Mouse (Mus musculus) gastrocnemius, postnatal 4 days (tissue): ENCODE results near the gene Gas7. TPM values are rescaled to one million over a fixed set of nuclear protein-coding genes. Genes with fewer than 3 reads are reported as not detected.

Experiments
- DNase-seq, 2 experiments: peaks; one replicate each; pipeline ENCODE4 v3.0.0; 2021 to 2022; ENCODE audit warnings: low spot score in 2 of 2, mixed read lengths in 2 of 2
- total RNA-seq, 2 experiments: library from RNA; stranded (reverse); gene quantifications; 2 replicates each; pipeline ENCODE4 v1.2.3; 2021

The Gas7 gene
- total RNA-seq, 2 experiments from 2014 or later, result 60.5 to 63.7 TPM

GRCm38 (mm10) chr11:67488156-67488555 lies 32.9 kb downstream of the Gas7 start:
- DNase-seq, result no peak

GRCm38 (mm10) chr11:67489647-67490175 lies 34.5 kb downstream of the Gas7 start:
- DNase-seq, result peak in 1 of 2 experiments; percentile 26

GRCm38 (mm10) chr11:67496796-67497195 lies 41.6 kb downstream of the Gas7 start:
- DNase-seq, result no peak

DNA sequence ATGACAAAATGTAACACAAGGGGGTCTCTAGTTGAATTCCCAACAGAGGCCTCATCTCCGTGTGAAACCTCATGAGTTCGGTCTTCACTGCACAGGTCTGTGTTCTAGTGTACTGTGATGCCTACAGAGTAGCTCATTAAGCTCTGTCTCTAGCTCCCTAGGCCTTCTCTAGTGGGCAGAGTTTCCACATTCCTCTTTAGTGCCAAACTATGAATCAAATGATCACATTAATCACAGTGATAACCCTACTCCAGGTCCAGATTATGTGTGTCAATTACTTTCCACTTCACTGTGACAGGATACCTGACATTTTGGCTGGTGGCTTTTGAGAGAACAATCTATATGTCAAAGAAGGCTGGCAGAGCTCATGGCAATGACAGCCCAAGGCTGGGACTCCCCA lies 44.9 kb downstream of the Gas7 start:
- DNase-seq, result no peak

GRCm38 (mm10) chr11:67501468-67502244 lies 46.4 kb downstream of the Gas7 start:
- no peak for DNase-seq

GRCm38 (mm10) chr11:67509219-67509876 lies 54.1 kb downstream of the Gas7 start:
- no peak for DNase-seq

DNA sequence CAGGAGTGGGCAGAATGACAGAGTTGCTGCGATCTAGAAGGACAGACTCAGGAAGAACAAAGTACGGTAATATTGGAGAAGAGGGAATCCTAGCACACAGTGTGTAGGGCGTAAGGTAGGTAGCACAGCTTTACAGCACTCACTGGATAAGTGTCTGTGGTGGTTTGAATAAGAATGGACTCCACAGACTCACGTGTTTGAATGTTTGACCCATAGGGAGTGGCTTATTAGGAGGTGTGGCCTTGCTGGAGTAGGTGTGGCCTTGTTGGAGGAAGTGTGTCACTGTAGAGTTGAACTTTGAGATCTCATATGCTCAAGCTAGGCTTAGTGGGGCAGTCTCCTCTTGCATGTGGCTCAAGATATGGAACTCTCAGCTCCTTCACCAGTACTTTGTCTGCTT lies 55.6 kb downstream of the Gas7 start:
- no peak for DNase-seq

DNA sequence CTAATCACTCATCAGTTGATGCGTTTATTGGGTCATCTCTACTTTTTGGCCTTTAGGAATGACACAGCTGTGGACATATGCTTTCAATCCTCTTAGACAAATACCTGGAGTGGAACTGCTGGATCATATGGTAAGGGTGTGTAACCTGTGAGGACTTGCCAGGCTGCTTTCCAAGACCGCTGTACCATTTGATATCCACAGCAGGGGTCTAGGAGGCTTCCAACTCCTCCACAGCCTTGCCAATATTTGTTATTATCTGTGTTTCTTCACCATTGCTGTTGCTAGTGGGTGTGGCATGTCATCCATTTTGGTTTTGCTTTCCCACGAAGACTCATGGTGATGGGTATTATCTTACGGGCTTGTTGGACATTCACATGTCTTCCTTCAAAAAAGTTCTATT lies 57.8 kb downstream of the Gas7 start:
- no peak for DNase-seq

DNA sequence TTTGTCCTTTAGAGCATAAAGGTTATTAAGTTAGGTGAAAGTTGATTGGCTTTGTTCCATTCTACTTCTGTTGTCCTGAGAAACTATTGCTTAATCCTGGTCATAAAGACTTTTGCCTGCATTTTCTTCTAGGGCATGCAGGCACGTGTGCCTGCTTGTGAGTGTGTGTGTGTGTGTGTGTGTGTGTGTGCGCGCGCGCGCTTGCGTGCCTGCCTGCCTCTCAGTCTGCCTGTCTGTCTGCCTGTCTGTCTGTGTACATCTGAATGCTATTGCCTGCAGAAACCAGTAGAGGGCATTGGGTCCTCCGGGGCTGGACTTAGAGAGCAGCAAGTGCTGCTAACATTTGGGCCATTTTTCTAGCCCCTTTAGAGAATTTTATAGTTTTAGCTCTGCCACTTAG lies 59.2 kb downstream of the Gas7 start:
- DNase-seq, result no peak

- DNase-seq, result peak in 1 of 2 experiments; percentile 19
Observed at GRCm38 (mm10) chr11:67515020-67515911, 60.0 kb downstream of the Gas7 start.

- no peak for DNase-seq
Observed at GRCm38 (mm10) chr11:67515912-67516305, 60.7 kb downstream of the Gas7 start.

- no peak for DNase-seq
Observed at GRCm38 (mm10) chr11:67517748-67518147, 62.5 kb downstream of the Gas7 start.

GRCm38 (mm10) chr11:67518985-67519384 lies 63.7 kb downstream of the Gas7 start:
- peak in 1 of 2 experiments; percentile 23 for DNase-seq

DNA sequence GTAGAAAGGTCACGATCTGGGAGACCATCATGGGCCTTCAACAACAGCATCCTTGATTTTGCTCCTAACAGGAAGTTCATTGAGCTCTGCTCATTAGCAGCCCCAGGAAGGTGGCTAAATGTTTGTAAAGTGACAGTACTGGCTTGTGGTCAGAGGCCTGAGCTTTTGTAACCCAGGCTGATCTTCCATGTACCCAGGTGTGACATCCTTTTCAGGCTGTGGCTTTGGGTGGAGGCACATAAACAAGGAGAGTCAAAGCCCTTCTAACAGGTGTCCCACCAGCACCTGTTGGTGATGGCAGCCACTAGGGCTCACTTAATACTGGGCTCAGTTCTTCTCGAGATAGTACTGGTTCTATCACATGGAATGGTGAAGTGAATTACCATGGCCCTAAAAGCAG lies 67.4 kb downstream of the Gas7 start:
- DNase-seq, result no peak

- peak in 1 of 2 experiments; percentile 26 for DNase-seq
Observed at GRCm38 (mm10) chr11:67523806-67524205, 68.6 kb downstream of the Gas7 start.

GRCm38 (mm10) chr11:67524731-67525130 lies 69.5 kb downstream of the Gas7 start:
- no peak for DNase-seq

DNA sequence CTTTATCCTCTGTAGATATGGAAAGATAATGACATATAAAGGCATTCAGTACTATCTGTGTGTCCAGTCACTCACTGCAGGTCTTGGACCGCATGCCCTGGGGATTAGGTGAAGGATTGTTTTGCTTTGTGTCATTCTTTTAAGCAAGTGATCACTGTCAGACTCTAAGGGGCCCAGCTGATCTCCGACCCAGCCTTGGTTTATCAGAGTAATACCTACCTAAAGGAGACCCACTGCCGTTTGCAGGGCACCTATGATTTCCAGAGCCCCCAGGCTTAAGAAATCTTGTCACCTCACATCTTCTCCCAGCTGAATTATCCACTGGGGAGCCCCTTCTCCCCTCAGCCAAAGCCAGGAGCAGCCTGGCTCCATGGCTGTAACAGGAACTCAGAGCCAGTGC lies 70.6 kb downstream of the Gas7 start:
- DNase-seq, result no peak

DNA sequence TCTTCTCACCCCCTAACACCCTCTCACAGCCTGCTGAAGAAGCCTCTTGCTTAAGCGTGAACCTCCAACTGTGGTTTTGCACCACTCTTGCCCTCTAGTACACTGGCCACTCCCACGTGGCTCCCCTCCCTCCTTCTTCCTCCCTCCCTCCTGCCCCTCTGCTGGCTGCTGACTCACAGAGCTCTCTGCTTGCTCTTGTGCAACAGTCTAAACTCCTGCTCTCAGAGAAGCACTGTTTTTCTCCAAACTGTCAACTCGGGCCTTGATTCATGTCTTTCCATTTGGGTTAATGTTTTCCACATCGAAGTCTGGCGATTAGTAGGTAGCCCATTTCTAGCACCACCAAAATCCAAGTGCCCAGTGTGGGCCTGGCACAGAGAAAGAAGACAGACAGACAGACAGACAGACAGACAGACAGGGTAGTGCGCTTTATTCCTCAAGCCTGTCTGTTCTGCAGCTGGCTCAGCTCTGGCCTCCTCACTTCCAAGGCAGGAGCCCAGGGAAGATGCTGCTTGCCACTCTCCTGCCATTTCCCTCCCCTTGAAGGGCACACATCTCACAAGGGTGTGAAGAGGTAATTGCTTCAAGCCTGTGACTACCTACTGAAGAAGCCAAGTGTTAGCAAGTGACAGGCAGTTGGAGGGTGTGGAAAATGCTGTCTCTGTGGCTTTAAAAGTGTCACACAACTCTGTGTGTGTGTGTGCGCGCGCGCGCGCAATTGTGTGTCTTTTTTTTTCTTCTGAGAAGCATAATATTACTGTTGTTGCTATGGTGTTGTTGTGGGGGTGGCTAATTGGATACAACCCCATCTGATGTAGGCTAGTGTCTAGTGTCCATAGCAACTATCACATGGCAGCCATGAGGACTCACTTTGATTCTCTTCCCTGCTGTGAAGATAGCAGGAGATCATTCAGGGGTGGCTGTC lies 71.6 kb downstream of the Gas7 start:
- peak in 1 of 2 experiments; percentile 47 for DNase-seq

GRCm38 (mm10) chr11:67531286-67531685 lies 76.0 kb downstream of the Gas7 start:
- DNase-seq, result no peak

GRCm38 (mm10) chr11:67531926-67532565 lies 76.8 kb downstream of the Gas7 start:
- no peak for DNase-seq
